Mouse (Mus musculus) G1E (cell line): Measurements from ENCODE around the gene 6430571L13Rik.

ENCODE experiments used
- CTCF ChIP-seq: IDR thresholded peaks from 2 replicates; pipeline ENCODE4 v1.5.1; 2012; ENCODE audit warnings: low read depth, low read length, inconsistent platforms, mixed read lengths
- POLR2AphosphoS5 ChIP-seq: IDR thresholded peaks from 2 replicates; pipeline ENCODE4 v1.6.1; 2012; ENCODE audit warnings: low read depth, low read length, inconsistent platforms; ENCODE audit not compliant: insufficient replicate concordance

DNA sequence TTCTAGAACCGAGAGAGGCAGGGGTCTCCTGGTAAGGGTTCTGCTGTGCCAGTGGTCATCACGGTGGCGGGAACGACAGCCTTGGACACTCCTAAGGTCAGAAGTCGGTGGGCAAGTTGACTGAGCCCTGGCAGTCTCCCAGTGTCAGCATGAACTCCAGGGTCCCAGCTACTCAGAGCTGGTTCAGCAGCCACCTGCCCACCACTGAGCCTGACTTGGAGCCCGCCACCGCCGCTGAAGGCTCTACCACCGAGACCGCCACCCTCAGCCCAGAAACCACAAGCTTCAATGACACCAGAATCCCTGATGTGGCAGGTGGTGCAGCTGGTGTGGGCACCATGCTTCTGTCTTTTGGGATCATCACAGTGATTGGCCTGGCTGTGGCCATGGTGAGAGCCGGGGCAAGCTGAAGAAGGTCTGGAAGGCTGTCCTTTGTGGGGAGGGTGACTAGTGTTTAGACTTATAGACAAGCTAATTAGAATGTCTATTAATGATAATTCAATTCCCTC, 1.9 kb downstream of the 6430571L13Rik start:
- no peak for TF ChIP-seq POLR2AphosphoS5
- no peak for TF ChIP-seq CTCF
